Mouse (Mus musculus) c-Kit-negative CD71-positive TER-119-positive erythroid progenitor cells, embryonic 14.5 days (primary cell): ENCODE results near the gene Ush2a.

Experiments
- DNase-seq: peaks from one replicate; pipeline ENCODE4 v3.0.0-alpha.2; 2013; ENCODE audit warnings: low read depth, low spot score

The Ush2a gene

DNA sequence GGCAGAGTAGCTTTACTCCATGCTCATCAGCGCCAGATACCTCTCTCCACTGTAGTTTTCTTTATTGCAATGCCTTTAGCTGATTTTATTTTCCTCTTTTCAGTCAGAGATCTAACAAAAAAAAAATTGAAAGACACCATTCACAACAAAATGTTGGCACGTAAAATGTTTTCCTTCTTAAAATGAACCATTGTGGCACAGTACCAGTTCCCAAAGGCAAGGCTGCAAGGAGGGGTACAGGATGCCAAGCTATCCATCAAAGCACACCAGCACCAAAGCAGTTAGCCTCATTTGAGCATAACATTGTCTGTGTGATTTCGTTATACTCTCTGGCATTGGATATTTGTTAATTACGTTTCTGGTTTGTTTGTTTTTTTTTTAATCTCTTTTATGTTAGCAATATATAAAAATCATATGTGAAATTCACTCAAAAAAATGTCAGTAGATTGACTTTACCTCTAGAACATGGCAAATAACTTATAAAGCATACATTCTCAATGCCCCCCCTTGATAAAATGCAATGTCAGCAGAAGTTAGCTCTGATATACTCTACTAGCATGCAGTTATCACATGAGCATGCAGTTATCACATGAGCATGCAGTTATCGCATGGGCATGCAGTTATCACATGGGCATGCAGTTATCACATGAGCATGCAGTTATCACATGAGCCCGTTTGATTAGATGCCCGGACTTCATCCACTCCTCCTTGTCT lies 510.9 kb downstream of the Ush2a start:
- DNase-seq: no peak

DNA sequence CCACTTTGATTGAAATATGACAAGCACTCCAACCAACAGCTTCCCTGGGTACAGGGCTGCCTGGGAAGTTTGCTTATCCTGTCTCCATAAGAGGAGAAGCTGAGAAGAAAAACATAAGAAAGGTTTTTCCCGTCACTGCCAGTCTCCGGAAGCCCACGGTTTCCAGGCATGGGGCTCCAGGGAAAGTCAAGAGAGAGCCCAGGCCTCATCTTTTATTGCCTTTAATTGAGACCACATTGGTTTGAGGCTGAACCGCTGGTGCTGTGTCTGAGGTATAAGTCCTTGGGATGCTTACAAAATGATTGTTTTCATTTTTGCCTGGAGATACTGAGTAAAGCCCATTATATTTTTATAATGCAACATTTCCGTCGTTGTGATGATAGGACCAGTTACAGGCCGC lies 511.8 kb downstream of the Ush2a start:
- DNase-seq: no peak

DNA sequence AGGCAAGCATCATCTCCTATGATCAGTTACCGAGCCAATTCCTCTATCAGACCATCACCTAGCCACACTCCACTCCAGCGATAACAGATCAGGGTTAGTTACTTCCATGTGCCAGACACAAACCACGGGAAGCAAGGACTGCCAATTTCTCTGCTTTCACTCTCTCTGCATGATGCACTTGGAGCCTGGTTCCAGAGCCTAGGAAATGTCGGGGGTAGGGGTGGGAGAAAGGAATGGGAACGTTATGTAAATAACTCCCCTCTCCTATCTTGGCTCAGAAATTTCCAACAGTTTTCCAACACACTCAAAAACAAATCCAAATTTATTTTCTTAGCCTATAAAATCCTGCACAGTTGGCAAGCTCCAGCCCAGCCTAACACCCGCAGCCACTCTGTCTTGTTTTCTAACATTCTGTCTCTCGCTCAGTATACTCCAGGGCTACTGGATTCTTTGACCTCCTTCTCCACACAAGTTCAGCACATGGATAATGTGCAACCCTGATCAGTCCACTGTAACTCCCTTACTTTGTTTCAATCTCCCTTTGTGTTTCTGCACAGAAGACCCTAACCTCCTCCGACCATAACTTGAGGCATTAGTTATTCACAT lies 515.8 kb downstream of the Ush2a start:
- DNase-seq: no peak

DNA sequence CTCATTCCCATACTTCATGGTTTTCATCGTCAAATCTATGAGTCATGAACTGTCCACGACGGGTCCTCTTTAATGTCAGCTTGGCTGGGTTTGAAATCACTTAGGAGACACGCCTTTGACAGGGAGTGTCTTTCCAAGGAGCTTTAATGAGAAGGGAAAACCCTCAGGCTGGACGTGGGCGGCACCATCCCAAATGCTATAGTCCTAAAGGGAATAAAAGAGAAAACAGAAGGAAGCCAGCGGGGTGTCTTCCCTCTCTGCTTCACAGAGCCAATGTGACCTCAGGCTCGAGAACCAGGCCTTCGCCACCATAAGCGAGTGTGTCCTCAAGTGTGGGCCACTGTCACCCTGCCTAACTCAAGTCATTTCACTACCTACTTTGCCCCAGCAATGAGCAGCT lies 523.2 kb downstream of the Ush2a start:
- no peak for DNase-seq

DNA sequence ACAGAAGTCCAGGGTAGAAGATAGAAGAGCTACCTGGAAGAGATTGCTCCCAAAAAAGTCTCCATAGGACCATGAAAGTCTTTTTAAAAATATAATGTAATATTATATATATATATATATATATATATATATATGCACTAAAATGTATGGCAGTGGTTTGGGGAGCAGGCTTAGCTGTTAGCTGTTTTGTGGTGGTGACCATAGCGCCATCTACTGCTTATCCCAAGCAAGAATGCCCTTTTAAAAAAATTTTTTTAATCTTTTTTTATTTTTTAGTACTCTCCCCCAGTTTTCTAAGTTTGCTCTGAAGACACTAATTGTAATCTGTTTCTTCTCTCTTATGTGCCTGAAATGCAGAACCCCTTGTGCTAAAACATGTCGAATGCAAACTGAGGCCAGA lies 543.2 kb downstream of the Ush2a start:
- no peak for DNase-seq

DNA sequence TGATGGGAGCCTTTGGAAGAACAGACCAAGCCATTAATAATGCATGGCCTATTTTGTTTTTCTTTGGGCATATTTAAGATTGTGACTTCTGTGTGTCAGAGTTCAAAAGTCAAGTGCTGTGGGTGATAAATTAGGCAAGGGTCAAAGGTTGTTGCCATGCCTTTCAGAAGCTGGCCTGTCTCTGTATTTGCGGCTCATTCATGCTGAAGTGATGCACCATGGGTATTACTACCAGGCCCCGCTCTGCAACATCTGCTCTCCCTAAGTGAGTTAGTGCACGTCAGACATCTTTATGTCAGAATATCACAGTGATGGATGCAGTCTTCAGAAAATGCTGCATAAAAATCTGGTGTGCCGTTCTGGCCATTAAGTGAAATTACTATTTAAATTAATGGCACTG lies 544.0 kb downstream of the Ush2a start:
- DNase-seq: no peak

DNA sequence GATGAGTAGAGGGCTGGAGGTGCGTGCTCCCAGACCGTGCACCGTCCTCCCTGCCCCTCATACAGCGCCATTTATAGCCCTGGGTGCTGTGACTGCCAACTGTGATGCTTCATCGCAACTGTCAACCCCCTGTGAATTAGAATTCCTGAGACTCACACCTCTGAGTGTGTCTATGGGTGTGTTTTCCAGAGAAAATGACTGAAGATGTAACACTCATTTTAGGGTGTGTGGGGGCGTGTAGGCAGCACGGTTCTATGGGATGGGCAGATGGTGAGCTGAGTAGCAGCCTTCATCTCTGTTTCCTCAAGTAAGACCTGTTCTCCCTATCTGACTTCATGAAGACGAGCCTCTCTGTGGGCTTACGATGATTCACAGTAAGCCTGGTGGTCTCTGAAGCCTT lies 548.8 kb downstream of the Ush2a start:
- no peak for DNase-seq

DNA sequence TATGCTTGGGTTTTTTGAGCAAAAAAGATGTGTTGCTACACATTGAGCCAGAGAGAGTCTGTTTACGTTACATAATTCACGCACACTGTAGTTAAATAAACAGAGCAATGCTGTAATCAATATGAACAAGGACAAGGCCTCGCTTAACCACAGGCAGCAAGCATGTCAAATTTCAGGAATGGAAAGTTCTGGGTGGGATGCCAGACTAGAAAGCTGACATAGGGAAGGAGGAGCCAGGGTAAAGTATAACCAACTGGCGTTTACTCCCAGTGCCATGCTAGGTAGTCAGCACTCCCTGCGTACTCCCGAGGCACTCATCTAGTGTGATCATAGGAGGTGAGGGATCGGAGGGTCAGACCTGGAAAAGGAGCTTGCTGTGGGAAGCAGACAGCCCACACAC lies 553.2 kb downstream of the Ush2a start:
- no peak for DNase-seq

DNA sequence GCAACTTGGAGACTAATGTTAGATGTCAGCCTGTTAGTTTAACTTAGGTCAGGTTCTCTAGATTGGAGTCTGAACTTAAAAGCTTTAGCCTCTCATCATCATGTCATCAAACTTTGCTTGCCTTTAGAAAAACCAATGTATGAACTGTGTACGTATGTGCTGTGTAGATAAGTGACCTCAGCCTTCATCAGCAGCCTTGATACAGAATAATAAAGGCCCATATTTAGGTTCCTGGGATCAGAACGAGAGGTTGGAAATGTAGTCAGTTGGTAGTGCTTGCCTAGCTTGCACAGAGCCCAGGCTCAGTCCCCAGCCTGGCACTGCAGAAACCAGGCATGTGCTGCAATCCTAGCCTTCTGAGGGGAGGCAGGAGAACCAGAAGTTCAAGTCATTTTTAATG lies 562.4 kb downstream of the Ush2a start:
- no peak for DNase-seq

DNA sequence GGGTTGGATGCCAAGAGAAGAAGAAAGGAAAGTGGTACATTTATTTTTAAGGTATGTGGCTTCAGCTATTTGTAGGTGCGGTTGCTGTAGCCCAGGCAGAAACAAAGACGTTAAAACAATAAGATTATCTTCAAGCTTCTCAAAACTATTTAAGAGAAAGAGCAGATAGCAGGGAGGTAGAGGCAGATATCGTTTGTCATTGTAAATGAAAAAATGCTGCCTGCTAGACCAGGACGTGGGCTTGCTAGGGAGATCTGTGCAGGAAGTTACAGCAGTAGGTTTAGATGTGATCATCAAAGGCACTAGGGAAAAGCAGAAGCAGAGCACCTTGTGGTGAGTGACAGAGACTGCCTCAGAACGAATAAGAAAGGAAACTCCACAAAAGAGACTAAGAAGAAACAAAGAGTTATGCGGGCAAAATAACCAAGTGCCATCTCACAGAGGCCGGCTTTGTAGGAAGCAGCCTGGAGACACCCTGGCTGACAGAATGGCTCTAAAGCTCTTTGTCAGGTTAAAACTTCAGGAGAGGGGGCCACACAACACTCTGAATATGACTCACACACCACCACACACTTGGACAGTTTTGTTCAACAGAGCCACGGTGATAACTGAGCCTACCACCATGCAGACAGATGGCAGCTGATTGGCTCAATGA lies 563.2 kb downstream of the Ush2a start:
- DNase-seq: no peak

DNA sequence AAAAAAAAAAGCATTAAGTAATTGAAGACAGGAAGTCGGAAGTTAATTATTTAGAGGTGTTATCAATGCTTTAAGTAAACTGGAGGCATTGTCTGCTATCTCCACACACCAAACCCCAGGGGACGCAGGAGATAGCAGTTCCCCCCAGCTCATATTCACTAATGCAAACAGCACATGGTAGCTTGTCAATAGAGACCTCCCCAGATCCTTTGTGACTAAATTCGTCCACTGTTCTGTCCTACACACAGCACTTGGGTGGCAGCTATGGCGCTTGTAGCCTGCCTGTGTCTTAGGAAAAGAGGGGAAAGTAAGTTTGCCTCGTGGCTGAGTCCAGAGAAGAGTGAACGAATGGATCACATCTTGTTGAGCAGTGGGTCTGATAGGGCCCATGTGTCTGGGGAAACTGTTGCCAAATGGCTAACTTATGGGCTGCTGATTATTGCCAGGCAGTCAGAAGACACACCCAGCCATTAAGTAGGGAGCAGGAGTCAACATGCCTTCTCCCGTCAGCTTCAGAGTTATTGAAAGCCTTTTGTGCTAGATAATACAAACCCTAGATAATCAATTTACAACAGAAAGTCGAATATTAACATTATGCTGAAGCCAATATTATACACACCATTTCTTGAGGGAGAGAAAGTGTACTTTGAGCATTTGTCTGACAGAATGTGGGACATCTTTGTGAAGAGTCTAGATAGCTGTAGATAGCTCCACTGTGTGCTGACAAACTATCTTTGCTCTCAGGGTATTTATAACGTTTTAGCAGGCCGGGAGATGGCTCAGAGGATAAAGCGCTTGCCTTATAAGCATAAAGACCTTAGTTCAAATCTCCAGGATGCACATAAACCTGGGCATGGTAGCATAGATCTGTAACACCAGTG lies 568.9 kb downstream of the Ush2a start:
- DNase-seq: no peak

DNA sequence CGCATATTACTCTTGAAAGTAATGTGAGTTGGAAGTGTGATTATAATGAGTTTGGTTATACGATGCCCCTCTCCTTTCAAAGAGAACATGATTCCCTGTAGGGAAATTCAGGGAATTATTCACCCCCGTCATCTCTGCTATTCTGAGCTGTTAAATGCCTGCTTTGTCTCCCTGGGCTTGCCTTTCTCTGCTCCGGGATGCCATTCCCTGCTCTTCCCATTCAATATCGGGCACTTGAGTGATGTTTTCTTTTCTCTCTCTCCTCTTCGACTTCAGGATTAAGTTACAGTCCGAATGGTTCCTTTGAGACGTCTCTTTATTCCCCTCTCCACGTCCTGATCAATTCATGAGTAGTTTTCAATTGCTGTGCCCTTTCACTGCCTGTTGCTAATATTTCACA lies 572.1 kb downstream of the Ush2a start:
- no peak for DNase-seq

DNA sequence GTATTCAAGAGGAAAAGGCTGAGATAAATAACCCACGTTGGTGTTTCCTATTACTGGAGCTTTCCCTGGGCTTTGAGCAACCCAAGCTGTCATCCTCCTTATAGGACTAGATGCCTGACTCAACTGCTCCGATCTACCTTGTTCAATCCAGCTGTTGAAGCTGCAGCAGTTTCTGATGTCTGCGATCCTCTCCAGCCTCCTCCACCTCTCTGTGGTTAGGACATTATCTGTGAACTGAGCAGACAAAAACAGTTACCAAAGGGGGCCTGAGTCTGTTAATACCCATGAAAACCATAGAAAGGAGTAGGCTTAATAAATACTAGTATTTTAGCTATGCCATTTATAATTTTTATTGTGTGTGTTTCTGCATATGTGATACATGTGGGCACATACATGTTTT lies 572.9 kb downstream of the Ush2a start:
- no peak for DNase-seq

DNA sequence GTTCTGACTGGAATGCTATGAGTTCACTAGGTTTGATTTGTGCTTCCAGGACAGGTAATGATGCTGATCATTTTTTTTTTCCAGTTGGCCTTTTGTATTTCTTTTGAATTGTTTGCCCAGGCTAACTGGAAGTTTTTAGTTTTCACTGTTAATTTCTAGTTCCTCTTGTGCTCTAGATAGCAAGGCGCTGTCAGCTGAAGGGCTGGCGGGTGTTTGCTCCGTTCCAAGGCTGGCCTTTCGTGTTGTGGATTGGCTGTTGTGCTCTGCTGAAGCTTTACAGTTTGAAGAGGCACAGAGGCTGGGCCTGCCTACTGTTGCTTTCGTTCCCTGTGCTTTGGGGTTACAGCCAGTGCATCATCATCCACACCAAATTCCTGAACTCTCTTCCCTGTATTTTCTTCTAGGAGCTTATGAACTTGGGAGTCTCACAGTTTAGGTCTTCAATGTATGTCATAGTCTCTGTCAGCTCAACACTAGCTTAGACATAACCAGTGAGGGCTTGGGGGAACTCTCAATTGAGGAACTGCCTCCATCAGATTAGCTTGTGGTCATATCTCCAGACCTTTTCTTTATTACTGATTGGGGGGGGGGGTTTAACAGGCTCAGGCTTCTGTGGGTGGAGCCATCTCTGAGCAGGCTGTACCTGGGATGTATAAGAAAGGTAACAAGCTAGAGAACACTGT lies 575.9 kb downstream of the Ush2a start:
- no peak for DNase-seq

DNA sequence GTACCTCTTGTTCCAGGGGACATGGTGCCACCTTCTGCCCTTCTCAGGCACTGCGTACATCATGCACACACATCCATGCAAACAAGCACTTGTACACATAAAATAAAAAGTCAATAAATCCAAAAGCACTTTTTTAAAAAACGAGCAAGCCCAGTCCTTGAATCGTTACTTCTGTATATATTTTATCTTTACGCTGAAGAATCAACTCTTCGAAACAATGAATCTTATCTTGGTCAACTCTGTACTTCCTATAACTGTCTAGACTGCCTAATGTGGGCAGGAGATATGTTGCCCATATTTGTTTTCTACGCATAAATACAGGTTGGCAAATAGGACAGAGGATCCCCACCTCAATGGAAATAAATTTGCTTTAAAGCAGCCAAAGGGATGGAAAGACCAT lies 585.4 kb downstream of the Ush2a start:
- DNase-seq: no peak

DNA sequence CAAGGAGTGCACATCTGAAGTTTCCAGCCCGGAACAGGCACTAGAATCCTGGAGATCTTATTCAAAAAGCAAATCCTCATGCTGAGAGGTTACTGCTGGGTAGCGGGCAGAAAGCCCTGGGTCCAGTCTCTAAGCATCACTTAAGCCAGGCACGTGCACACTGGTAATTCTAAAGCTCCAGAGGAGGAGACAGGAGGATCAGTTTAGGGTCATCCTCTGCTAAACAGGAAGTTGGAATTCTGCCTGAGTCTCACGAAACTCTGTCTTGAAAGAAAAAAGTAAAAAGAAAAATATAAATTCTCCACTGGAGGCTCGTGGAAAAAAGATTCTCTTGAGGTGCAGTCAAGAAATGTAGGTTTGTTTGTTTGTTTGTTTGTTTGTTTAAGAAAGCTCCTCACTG lies 591.0 kb downstream of the Ush2a start:
- no peak for DNase-seq

DNA sequence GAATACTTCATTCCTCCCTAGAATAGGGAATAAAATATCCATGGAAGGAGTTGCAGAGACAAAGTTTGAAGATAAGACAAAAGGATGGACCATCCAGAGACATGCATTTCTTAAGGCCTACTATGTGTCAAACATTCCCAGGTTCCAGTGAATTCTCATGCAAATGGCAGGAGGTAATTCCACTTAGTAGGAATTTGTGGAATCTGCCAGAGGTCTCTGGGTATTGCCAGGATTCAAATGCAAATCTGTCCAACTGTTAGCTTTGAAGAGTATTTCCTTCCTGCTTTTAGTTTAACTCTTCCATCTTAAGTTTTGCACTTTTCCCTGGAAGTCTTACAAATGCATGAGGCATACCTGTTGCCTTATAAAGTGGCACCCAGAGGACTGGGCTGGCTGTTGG lies 592.4 kb downstream of the Ush2a start:
- DNase-seq: no peak

DNA sequence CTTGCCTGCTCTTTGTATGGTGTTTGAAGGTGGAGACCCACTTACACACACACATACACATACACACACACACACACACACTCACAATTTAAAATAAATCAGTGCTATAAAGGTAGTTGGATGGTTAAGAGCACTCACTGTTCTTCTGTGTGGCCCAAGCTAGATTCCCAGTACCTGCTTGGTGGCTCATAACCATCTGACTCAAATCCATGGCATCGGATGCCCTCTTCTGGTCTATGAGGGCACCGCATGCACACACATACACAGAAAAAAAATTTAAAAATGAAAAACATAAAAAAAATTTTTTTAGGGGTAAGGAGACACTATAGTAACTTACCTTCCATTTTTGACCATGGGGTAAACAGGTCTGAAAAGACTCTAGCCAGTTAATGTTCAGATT lies 593.2 kb downstream of the Ush2a start:
- no peak for DNase-seq

DNA sequence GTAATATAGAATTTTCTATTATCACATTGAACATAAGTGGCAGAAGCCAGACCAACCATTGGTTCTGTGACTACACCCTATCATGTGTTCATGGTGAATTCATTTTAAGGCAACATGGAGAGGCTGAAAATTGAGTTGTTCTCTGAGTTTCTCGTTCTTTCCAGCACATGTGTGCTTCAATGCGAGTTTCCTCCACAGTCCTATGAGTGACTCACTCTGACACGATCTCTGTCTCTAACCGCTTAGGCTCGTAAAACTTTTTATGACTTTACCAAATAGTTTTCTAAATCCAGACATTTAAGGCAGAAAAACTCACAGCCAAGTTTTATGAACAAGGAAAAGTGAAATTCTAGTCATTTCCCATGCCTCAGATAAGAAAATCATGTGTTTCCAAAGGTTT lies 597.9 kb downstream of the Ush2a start:
- DNase-seq: no peak

DNA sequence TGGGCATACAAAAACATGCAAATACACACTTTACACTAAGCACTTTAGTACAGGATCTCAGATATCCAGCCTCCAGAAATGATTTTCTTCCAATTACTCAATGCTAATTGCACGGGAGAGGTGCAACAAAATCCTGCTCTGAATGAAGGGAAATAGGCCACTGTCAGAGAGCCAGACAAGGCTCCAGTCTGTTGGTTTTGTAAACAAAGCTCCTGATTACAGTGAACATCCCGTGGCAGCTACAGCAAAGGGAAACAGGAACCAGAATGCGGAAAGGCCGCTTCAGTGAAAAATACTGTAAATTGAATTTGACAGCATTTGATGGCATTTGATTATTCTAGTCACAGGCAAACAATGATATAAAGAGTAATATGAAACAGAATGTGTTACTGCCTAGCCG lies 604.1 kb downstream of the Ush2a start:
- DNase-seq: no peak

DNA sequence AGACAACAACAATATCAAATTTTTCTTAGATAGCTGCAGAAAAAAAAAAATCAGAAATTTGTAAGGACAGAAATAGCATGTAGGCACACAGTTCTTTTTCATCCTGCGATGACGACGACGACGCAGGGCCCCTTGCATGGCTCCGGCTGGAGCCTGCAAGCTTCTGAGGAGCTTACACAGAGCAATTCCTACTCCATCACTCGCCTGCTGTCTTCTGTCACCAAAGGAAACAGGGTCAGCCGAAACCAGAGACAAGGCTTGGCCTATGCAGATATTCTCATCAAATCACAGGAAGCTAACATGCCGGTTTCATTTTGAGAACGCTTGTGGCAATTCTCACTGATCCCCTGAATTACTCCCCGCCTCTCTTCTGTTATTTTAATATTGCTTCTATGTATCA lies 604.7 kb downstream of the Ush2a start:
- no peak for DNase-seq
